Mouse (Mus musculus): ENCODE results near the gene Tcea2. TPM values are rescaled to one million over a fixed set of nuclear protein-coding genes. Genes with fewer than 3 reads are reported as not detected.

Gene Tcea2
- polyA plus RNA-seq, 1 experiment from 2014 or later = 14.9 TPM

- no peaks in the 10 kb centered on the region for H3K9me3 ChIP-seq
- 50% methylated on average over 17 of the region's 17 CpGs for whole genome bisulfite sequencing
- no peaks in the 10 kb centered on the region; the same call in 1 of the 2 replicates for H3K27me3 ChIP-seq (replicated peaks)
- H3K4me1 ChIP-seq (replicated peaks) = no peaks in the 10 kb centered on the region; the same call in 1 of the 2 replicates
- H3K4me3 ChIP-seq (replicated peaks) = no peak overlapping the region
- no peak overlapping the region for H3K27ac ChIP-seq
- H3K9ac ChIP-seq = no peak overlapping the region
- ATAC-seq = peak; percentile 71
- H3K4me2 ChIP-seq (replicated peaks) = no peak overlapping the region; the same call in 1 of the 2 replicates
- H3K36me3 ChIP-seq = peaks cover 17% of the 10 kb centered on the region
Measured at GRCm38 (mm10) chr2:181658930-181659555, 21.1 kb upstream of the Tcea2 start.

GRCm38 (mm10) chr2:181659609-181660055 lies 20.5 kb upstream of the Tcea2 start:
- 13% methylated on average over 9 of the region's 9 CpGs for WGBS
- Histone ChIP-seq H3K9ac (no peak overlapping the region), H3K27ac (no peak overlapping the region), H3K36me3 (peaks cover 16% of the 10 kb centered on the region), H3K4me2 (replicated peaks) (no peak overlapping the region), H3K27me3 (replicated peaks) (no peaks in the 10 kb centered on the region; the same call in 1 of the 2 replicates), H3K9me3 (no peaks in the 10 kb centered on the region), H3K4me1 (replicated peaks) (no peaks in the 10 kb centered on the region; the same call in 1 of the 2 replicates), H3K4me3 (replicated peaks) (no peak overlapping the region)
- ATAC-seq = peak; percentile 78

- Histone ChIP-seq H3K27ac (peak overlapping the region; percentile 9; the same call in 1 of the 2 replicates), H3K36me3 (no peaks in the 10 kb centered on the region), H3K27me3 (replicated peaks) (peaks cover 6% of the 10 kb centered on the region), H3K9me3 (no peaks in the 10 kb centered on the region), H3K9ac (no peak overlapping the region), H3K4me2 (replicated peaks) (no peak overlapping the region), H3K4me3 (replicated peaks) (no peak overlapping the region), H3K4me1 (replicated peaks) (no peaks in the 10 kb centered on the region; the same call in 1 of the 2 replicates)
- no peak for ATAC-seq
- WGBS = 85% methylated on average over 3 of the region's 3 CpGs
Measured at GRCm38 (mm10) chr2:181662620-181663297, 17.4 kb upstream of the Tcea2 start.

- no peaks in the 10 kb centered on the region for H3K9me3 ChIP-seq
- H3K4me3 ChIP-seq (replicated peaks) = no peak overlapping the region
- 16% methylated on average over 4 of the region's 4 CpGs for WGBS
- no peak overlapping the region for H3K9ac ChIP-seq
- H3K4me1 ChIP-seq (replicated peaks) = no peaks in the 10 kb centered on the region; the same call in 1 of the 2 replicates
- peaks cover 11% of the 10 kb centered on the region for H3K27me3 ChIP-seq (replicated peaks)
- H3K4me2 ChIP-seq (replicated peaks) = no peak overlapping the region
- no peaks in the 10 kb centered on the region for H3K36me3 ChIP-seq
- H3K27ac ChIP-seq = peak overlapping the region; percentile 4; the same call in 1 of the 2 replicates
- no peak for ATAC-seq
Measured at GRCm38 (mm10) chr2:181663298-181663630, 16.8 kb upstream of the Tcea2 start.

- peaks cover 74% of the 10 kb centered on the region for H3K27me3 ChIP-seq (replicated peaks)
- no peaks in the 10 kb centered on the region for H3K36me3 ChIP-seq
- peak overlapping the region; percentile 43 for H3K4me3 ChIP-seq (replicated peaks)
- peak overlapping the region; percentile 32 for H3K9ac ChIP-seq
- peak overlapping the region; percentile 75 for H3K4me2 ChIP-seq (replicated peaks)
- WGBS = 5% methylated on average over 56 of the region's 56 CpGs
- H3K27ac ChIP-seq = no peak overlapping the region
- no peak for ATAC-seq
- H3K4me1 ChIP-seq (replicated peaks) = peaks cover 15% of the 10 kb centered on the region
- H3K9me3 ChIP-seq = no peaks in the 10 kb centered on the region
Measured at GRCm38 (mm10) chr2:181670285-181670912, 9.7 kb upstream of the Tcea2 start.

- Histone ChIP-seq H3K4me1 (replicated peaks) (peaks cover 19% of the 10 kb centered on the region), H3K27ac (no peak overlapping the region), H3K4me3 (replicated peaks) (peak overlapping the region; percentile 43), H3K27me3 (replicated peaks) (peaks cover 74% of the 10 kb centered on the region), H3K4me2 (replicated peaks) (peak overlapping the region; percentile 75), H3K36me3 (no peaks in the 10 kb centered on the region), H3K9ac (peak overlapping the region; percentile 32), H3K9me3 (no peaks in the 10 kb centered on the region)
- WGBS = under 1% methylated on average over 41 of the region's 41 CpGs
- no peak for ATAC-seq
Measured at GRCm38 (mm10) chr2:181670913-181671311, 9.2 kb upstream of the Tcea2 start.

- WGBS = under 1% methylated on average over 38 of the region's 43 CpGs
- H3K27me3 ChIP-seq (replicated peaks) = peaks cover 74% of the 10 kb centered on the region
Measured at GRCm38 (mm10) chr2:181671326-181671725, 8.8 kb upstream of the Tcea2 start, which contains the start of gene Sox18. Gene Sox18 (minus strand): TSS chr2:181671640.

GRCm38 (mm10) chr2:181671984-181672383 lies 8.1 kb upstream of the Tcea2 start:
- ATAC-seq = no peak
- peaks cover 72% of the 10 kb centered on the region for H3K27me3 ChIP-seq (replicated peaks)
- H3K4me2 ChIP-seq (replicated peaks) = peak overlapping the region; percentile 75; the same call in 1 of the 2 replicates
- 32% methylated on average over 7 of the region's 7 CpGs for WGBS
- no peak overlapping the region for H3K9ac ChIP-seq
- no peaks in the 10 kb centered on the region for H3K36me3 ChIP-seq
- H3K9me3 ChIP-seq = no peaks in the 10 kb centered on the region
- H3K4me3 ChIP-seq (replicated peaks) = peak overlapping the region; percentile 43; the same call in 1 of the 2 replicates
- peaks cover 19% of the 10 kb centered on the region for H3K4me1 ChIP-seq (replicated peaks)
- H3K27ac ChIP-seq = no peak overlapping the region

More at GRCm38 (mm10) chr2:181671326-181671725, 8.8 kb upstream of the Tcea2 start, which contains the start of gene Sox18:
- Histone ChIP-seq H3K4me1 (replicated peaks) (peaks cover 19% of the 10 kb centered on the region), H3K36me3 (no peaks in the 10 kb centered on the region), H3K9ac (peak within 1 kb of the TSS; percentile 32), H3K9me3 (no peaks in the 10 kb centered on the region), H3K27ac (no peak within 1 kb of the TSS), H3K4me3 (replicated peaks) (peak within 1 kb of the TSS; percentile 43), H3K4me2 (replicated peaks) (peak within 1 kb of the TSS; percentile 75)
- peak; percentile 16; the same call in 1 of the 2 replicates for ATAC-seq

- Histone ChIP-seq H3K4me1 (replicated peaks) (peaks cover 19% of the 10 kb centered on the region), H3K36me3 (no peaks in the 10 kb centered on the region), H3K27me3 (replicated peaks) (peaks cover 61% of the 10 kb centered on the region), H3K9me3 (no peaks in the 10 kb centered on the region), H3K4me2 (replicated peaks) (no peak overlapping the region), H3K9ac (no peak overlapping the region), H3K27ac (no peak overlapping the region), H3K4me3 (replicated peaks) (no peak overlapping the region)
- ATAC-seq = no peak
- WGBS = 41% methylated on average over 1 of the region's 1 CpGs
Measured at GRCm38 (mm10) chr2:181673501-181673900, 6.6 kb upstream of the Tcea2 start.

GRCm38 (mm10) chr2:181674934-181675333 lies 5.2 kb upstream of the Tcea2 start:
- H3K36me3 ChIP-seq = no peaks in the 10 kb centered on the region
- H3K9me3 ChIP-seq = no peaks in the 10 kb centered on the region
- no peak overlapping the region for H3K4me3 ChIP-seq (replicated peaks)
- H3K27me3 ChIP-seq (replicated peaks) = peaks cover 49% of the 10 kb centered on the region
- H3K4me1 ChIP-seq (replicated peaks) = peaks cover 24% of the 10 kb centered on the region
- ATAC-seq = no peak
- 77% methylated on average over 4 of the region's 4 CpGs for WGBS
- no peak overlapping the region for H3K27ac ChIP-seq
- no peak overlapping the region for H3K9ac ChIP-seq
- no peak overlapping the region for H3K4me2 ChIP-seq (replicated peaks)

GRCm38 (mm10) chr2:181675454-181675853 lies 4.7 kb upstream of the Tcea2 start:
- Histone ChIP-seq H3K4me3 (replicated peaks) (no peak overlapping the region), H3K4me2 (replicated peaks) (peak overlapping the region; percentile 45), H3K36me3 (no peaks in the 10 kb centered on the region), H3K27ac (no peak overlapping the region), H3K9ac (no peak overlapping the region), H3K27me3 (replicated peaks) (peaks cover 44% of the 10 kb centered on the region), H3K9me3 (no peaks in the 10 kb centered on the region), H3K4me1 (replicated peaks) (peaks cover 22% of the 10 kb centered on the region)
- ATAC-seq = no peak
- WGBS = 3% methylated on average over 14 of the region's 14 CpGs

- 59% methylated on average over 2 of the region's 2 CpGs for WGBS
- Histone ChIP-seq H3K27ac (no peak overlapping the region), H3K9me3 (no peaks in the 10 kb centered on the region), H3K27me3 (replicated peaks) (peaks cover 39% of the 10 kb centered on the region), H3K4me2 (replicated peaks) (no peak overlapping the region), H3K4me1 (replicated peaks) (peaks cover 16% of the 10 kb centered on the region), H3K36me3 (no peaks in the 10 kb centered on the region), H3K9ac (no peak overlapping the region), H3K4me3 (replicated peaks) (no peak overlapping the region)
- no peak for ATAC-seq
Measured at GRCm38 (mm10) chr2:181676424-181676823, 3.7 kb upstream of the Tcea2 start.

Measured in intestine, embryonic 15.5 days (tissue).